Mouse (Mus musculus) layer of hippocampus, postnatal 25 days (tissue): ENCODE results near the gene Sf3a3. TPM values are rescaled to one million over a fixed set of nuclear protein-coding genes. Genes with fewer than 3 reads are reported as not detected.

ENCODE experiments used
- DNase-seq, 2 experiments: peaks; one replicate each; pipeline ENCODE4 v3.0.0; 2022; ENCODE audit warnings: mixed read lengths in 2 of 2, low spot score in 1 of 2; ENCODE audit errors: extremely low spot score in 1 of 2
- microRNA-seq, 2 experiments: library from miRNA; unstranded; fragments of <30 nt; microRNA quantifications; one replicate each; pipeline ENCODE4 v1.2.0; 2021
- total RNA-seq, 2 experiments: library from RNA; stranded (reverse); gene quantifications; 2 replicates each; pipeline ENCODE4 v1.2.3; 2021

Gene Sf3a3
- total RNA-seq, 2 experiments from 2014 or later: 34.6 to 34.8 TPM

GRCm38 (mm10) chr4:124770624-124771023 is 56.0 kb downstream of the Sf3a3 start:
- no peak for DNase-seq

- DNase-seq: no peak
Observed at GRCm38 (mm10) chr4:124772125-124772524, 57.5 kb downstream of the Sf3a3 start.

DNA sequence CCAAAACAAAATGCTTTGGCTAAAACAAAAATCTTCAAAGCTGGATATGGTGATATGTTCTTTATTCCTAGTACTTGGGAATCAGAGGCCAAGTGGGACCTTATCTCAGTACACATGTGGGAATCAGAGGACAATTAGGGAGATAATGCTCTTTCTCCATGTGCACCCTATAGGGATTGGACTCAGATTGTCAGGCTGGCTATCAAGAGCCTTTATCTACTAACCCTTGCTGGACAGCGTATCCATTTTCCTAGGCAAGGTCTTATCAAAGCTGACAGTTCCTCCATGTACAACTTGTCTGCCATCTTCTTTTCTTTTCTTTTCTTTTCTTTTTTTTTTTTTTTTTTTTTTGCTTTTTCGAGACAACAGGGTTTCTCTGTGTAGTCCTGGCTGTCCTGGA is 58.9 kb downstream of the Sf3a3 start:
- DNase-seq: no peak

DNA sequence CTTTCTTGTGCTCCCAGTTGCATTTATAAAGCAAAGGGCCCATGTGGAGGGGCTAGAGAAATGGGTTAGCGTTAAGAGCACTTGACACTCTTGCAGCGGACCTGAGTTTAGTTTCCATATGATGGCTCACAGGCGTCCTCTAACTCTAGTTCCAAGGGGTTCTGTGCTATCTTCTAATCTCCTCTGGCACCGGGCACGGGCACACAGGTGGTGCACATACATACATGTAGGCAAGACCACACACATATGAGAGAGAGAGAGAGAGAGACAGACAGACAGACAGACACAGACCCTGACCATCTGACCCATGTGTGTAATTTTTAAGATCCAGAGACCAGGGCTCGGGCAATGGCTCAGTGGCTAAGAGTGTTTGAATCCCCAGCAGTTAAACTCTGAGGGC is 59.4 kb downstream of the Sf3a3 start:
- no peak for DNase-seq

- no peak for DNase-seq
Observed at GRCm38 (mm10) chr4:124774429-124774828, 59.9 kb downstream of the Sf3a3 start.

DNA sequence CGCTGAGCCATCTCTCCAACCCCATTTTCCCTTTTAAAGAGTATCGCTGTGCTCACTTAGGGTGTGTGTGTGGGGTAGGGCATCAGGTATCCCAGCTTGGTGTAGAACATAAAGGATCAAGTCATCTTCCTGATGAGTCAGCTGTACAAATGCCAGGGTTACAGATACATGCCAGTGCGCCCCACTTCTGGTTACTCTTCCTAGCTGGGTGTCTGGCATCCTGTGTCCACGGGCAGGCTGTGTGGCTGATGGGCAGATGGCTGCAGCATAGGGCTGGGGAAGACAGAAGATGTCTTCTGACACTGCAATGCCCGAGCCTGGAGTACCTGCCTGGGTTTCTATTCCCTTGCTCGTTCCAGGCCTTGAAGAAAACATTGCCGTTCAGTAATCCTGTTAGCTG is 66.8 kb downstream of the Sf3a3 start:
- DNase-seq: no peak

Small RNA genes lying within 50 kb of the gene (microRNA-seq; reads per million reads assigned to microRNA genes)
- gene Gm24721 (0 reads per million in 2 experiments), gene Mir697 (0 reads per million in 2 experiments), gene Mir698 (0.55 to 2.0 reads per million in 2 experiments)

Other genes with a start within 250 kb of the Sf3a3 start
- gene 3100002H09Rik, start 104.0 kb upstream of the Sf3a3 start, total RNA-seq: 1 to 10 TPM in 1 of 2 experiments, not detected in 1; 1.6 TPM
- gene Pou3f1, start 58.0 kb upstream of the Sf3a3 start, total RNA-seq: 10 to 100 TPM; 46.3 to 49.8 TPM
- gene Utp11, start 21.2 kb upstream of the Sf3a3 start, total RNA-seq: 10 to 100 TPM; 15.1 to 16.6 TPM
- gene Fhl3, start 14.1 kb upstream of the Sf3a3 start, total RNA-seq: 1 to 10 TPM; 2.3 to 2.8 TPM
- 10 to 100 TPM; 34.6 to 51.5 TPM for gene Inpp5b, start 27.1 kb downstream of the Sf3a3 start, total RNA-seq
- 10 to 100 TPM; 26.4 to 28.8 TPM for gene Mtf1, start 87.3 kb downstream of the Sf3a3 start, total RNA-seq
- gene Yrdc, start 135.9 kb downstream of the Sf3a3 start, total RNA-seq: 10 to 100 TPM; 31.6 to 32.3 TPM
- gene 1110065P20Rik, start 136.4 kb downstream of the Sf3a3 start, total RNA-seq: 100 to 1,000 TPM in 1 of 2 experiments, 10 to 100 TPM in 1; 88.5 to 105 TPM
- 10 to 100 TPM; 50.0 to 53.1 TPM for gene Maneal, start 147.4 kb downstream of the Sf3a3 start, total RNA-seq
- 10 to 100 TPM; 25.8 to 30.6 TPM for gene Epha10, start 166.1 kb downstream of the Sf3a3 start, total RNA-seq
- 10 to 100 TPM; 20.1 to 20.4 TPM for gene 9930104L06Rik, start 222.3 kb downstream of the Sf3a3 start, total RNA-seq
- 1 to 10 TPM; 2.2 to 2.6 TPM for gene Cdca8, start 224.5 kb downstream of the Sf3a3 start, total RNA-seq